Mouse (Mus musculus) left cerebral cortex, adult 9 months (tissue): ENCODE data around the gene CK137956.

Experiments used
- DNase-seq, 2 experiments: peaks; one replicate each; pipeline ENCODE4 v3.0.0; 2022; ENCODE audit warnings: low spot score in 2 of 2

The CK137956 gene

DNA sequence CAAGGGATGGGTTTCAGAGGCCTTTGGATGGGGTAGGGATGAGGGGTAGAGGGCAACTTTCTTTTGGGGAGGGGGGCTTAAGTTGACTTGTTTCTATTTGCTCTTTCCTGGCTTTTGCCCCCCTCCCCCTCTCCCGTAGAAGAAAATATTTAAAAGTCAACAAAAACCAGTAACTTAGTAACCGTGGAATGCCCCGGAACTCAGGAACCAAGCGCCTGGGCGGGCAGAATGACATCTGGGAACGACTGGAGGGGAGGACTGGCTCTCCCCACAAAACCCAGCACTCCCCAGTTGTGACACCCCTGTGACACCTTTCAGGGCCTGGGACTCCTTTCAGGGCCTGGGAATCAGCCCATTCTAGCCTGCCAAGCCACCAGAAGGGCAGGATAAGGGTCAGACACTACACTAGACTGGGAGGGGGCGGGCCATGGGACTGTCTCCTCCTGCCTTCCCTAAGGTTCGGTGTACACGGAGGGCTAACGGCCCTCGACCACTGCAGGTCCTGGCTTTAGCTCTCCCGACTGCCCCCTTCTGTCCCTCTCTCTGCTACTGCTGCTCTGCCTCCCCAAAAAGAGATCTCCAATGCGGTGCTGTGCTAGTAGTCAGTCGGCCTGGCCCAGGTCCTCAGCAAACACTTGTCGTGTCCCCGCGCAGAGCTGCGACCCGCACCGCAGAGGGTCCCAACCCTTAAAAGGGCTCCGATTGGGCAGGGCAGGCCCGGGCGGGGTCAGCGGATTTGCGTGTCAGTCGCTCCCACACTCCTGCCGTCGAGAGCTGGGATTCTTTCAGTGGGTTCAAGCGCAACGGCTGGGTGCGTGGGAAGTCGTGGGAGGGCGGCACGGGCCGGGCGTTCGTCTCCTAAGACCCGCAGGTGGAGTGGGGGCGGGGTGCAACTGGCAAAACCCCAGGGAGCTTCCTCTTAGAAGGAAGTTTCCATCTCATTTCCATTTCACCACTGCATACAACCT, at the start of gene CK137956:
Gene CK137956, minus strand, starts transcription at position 51 of the 968 bp plus-strand sequence.
- no peak for DNase-seq

DNA sequence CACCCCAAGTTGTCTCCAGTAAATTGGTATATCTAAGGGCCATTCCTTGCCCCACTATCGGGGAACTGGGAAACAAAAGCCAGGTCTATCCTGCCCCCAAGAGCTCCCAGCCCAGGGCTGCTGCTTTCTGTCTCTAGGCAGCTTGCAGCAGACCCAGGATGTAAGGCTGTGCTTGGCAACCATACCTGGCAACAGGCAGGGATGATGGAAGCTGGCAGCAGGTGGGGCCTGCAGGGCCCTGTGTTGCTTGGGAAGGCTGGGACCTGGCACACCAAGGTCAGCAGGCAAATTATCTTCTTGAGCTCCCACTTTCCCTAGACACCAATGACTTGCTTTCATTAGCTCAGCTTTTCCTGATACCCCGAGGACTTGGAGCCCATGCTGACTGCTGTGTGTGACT, 48.7 kb upstream of the CK137956 start:
- DNase-seq = no peak

DNA sequence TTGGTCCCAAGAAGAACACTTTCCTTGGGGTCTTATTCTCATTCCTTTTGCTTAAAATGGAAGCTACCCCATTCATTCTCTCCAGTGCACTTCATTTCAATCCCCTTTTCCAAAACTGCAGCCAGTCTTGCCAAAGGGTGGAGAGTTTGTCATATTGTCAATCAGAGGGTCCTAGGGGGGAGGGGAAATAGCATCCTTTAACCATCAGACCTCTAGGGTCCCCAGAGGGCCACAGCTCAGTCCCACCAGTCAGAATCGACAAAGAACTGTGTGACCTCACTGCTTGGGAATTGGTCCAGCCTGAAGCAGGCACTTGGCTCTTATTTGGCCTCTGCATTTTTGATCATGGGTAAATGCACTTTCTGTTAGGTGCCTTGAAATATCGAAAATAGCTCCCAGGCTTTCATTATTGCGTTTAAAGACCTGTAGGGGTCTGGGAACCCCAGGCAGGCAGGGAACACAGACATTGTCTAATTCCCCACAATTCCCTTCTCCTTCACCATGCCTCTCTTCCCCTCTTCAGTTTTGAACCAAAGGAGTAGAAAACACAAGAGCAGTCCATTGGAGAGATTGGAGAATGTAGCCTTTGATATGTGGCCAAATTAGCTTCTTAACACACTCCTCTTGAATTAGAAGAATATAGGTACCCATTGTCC, 34.2 kb upstream of the CK137956 start:
- no peak for DNase-seq

DNA sequence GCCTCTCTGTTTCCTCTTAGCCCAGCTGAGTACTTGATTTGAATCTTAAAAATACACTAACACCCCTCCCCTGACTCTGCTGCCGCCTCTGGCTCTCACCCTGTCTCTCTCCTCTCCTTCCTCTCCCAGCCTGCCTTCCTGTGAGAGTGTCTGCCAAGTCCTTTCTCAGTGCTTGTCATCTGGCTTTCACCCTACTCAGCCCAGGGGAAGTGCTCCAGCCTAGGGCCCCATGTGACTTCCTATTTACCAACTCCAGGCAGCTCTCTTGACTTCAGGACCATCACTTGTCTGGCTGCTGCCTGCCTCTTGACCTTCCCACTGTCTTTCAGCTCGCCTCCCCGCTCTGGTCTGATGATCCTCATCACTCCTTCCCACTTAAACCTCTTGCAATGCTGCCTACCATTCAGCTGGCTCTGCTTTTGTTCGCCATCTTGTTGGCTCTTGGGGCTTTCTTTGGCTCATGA, 31.9 kb upstream of the CK137956 start:
- DNase-seq = peak; percentile 47 to 50

DNA sequence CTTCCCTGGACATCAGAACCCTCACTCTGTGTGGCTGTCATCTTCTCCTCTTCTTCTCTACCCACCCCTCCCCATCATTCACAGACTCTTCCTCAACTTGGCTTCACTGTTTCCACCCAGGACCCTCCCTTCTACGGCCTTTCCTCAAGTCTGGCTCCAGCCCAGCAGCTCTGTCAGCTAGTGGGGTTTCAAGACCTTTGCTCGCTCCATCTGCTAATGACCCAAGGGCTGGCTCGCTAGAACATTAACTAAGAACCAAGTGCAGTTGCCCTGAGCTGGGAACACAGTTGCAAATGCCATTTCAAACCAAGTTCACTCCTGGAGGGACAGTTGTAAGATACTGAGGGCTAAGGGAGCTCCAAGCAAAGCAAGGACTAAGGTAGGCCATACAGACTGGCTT, 28.5 kb upstream of the CK137956 start:
- DNase-seq = no peak

DNA sequence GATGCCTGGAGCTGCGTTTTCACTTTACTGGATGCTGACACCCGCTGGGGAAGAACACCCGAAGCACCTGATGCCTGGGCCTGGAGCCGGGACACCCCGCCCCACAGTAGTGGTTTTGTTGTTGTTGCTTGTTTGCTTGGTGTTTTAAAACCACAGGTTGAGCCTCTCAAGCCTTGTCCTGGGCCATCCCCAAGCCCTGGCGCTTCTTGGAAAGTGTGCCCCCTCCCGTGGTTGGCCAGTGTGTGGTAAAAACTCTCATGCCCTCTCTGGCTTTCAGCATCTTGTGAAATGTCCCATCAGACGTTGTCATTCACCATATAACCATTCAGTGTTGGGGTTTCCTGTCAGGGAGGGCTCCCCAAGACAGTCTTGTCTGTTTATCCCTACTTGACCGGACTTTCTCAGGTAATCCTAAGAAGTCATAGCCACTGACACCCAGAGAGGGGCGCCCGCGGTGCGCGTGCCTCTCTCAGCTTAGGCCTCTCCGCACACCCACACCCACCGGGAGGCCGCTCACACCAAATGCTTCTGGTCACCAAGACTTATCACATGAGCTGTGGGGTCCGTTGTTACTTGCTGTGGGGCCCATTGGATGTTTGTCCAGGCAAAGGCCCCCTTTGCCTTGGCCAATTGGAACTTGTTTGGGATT, 18.7 kb upstream of the CK137956 start:
- DNase-seq = peak in 1 of 2 experiments; percentile 67

DNA sequence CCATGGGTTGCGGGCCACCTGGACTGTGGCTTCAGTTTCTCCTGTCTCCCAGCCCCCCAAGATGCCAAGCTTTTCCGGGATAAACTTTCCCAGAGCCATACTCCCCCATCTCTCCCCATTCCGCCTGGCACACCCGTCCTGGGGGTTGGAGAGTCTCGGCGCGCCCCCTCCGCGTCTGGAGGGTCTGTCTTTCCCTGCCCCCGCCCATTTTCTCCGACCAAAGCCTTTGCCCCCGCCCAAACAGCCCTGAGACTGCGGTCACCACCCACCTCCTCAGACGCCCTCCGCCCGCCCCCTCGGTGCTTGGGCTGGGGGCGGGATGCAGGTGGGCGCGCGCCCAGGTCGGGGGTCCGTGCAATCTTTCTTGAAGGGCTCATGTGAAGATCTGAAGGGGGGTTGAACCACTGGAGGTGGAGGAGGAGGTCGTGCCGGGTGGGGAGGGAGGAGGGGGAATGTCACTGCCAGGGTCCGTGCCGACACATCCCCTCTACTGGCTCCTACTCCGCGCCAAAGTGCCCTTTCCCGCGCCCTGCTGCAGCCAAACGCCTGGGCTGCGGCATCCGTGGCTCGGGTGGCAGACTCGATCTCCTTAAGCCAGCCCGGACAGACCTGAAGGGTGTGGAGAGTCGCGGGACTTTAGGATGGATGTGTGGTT, 17.9 kb upstream of the CK137956 start:
- no peak for DNase-seq

DNA sequence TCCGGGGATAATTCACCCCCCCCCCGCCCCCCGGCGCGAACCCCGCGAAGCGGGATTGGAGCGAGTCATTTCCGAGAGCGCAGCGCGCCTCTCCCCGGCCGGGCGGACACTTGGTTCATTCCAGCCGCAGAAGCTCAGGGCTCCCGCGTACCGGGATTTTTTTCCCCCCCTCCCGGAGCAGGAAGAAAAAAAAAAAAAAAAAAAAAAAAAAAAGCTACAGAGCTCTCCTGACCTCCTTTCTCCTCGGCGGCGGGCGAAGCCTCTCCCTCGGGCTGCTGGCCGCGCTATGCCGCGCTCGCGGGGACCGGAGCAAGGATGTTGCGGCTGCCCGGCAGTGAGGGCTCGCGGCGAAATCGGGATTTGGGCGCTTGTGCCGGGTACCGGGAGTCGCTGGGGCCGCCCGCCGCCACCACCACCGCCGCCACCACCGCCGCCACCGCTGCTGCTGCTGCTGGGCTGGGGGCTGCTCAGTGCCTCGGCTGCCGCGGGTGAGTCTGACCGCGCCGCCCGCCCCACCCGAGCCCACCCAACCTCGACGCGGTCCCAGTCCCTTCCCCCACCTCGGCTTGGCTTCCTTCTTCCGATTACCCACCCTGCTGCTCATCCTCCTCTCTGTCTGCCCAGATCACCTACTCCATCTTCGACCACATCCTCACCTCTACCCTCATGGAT, 17.2 kb upstream of the CK137956 start, which contains the start of gene Csmd2:
Gene Csmd2, plus strand, starts transcription at position 74 of the 672 bp plus-strand sequence.
- peak in 1 of 2 experiments; percentile 55 for DNase-seq

DNA sequence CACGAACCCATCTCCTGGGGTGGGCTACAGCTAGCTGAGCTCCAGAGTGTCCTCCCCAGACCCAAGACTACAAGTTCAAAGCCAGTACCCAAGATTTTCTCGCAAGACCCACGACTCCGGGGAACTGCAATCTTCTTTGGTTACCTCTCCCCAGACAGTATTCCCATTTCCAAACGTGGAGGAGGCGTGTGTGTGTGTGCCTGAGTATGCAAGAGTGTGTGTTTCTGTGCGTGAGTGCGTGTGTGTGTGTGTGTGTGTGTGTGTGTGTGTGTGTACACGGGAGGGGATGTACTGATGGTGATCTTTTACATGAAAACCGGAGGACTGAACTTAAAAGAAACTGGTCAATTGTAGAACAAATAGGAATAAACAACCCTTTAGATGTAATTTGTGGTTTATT, 16.5 kb upstream of the CK137956 start:
- DNase-seq = peak in 1 of 2 experiments; percentile 34

DNA sequence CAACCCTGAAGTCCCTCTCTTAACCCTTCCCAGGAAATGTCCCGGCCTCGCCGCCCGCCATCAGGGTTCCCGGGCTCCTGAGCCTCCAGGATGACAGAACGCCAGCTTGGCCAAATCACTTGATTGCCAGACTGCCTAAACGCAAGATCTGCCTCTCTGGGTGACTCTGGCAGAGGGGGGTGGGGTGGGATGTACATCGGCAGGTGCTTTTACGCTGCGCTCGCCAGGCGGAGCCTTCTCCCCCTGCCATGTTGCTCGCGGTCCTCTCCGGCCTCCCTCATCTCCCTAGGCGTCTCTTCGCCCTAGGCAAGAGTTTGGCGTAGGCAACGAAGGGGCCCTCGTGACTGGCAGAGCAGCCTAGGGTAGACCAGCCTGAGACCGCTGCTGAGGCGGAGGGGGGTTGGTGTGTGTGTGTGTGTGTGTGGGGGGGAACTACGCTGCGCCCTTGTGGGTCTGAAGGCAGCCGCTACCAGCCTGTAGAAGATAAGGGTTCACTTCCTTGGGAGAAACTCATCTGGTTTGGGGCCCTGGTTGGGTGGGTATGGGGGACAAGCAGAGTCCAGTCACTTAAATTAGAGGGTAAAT, 15.8 kb upstream of the CK137956 start:
- peak in 1 of 2 experiments; percentile 42 for DNase-seq

DNA sequence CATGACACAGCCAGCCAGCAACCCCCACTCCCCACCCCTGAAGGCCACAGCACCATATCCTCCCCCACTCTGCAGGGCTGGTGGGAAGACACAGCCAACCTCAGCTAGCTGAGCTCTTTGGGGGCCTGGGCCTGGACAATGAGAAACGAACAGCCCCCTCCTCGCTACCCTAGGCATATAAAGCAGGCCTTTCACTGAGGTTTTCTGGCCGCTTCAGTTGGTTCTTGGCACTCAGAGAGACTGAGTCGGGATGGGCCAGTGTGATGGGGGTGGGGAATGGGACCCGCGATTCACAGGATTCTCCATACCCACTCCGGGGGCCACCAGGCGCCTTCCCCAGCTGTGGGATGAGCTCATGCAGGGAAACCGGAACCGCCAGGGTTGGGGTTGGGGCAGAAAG, 15.1 kb upstream of the CK137956 start:
- DNase-seq = peak in 1 of 2 experiments; percentile 56

DNA sequence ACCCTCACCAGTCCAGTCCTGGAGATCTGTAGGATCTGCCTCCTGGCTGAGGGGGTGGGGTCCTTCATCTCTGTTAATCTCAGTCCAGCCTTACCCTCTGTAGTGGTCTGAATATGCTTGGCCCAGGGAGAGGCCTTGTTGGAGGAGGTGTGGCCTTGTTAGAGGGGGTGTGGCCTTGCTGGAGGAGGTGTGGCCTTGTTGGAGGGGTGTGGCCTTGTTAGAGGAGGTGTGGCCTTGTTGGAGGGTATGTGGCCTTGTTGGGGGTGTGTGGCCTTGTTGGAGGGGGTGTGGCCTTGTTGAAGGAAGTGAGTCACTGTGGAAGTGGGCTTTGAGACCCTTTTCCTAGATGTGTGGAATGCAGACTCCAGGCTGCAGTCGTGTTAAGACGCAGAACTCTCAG, 13.7 kb upstream of the CK137956 start:
- no peak for DNase-seq

DNA sequence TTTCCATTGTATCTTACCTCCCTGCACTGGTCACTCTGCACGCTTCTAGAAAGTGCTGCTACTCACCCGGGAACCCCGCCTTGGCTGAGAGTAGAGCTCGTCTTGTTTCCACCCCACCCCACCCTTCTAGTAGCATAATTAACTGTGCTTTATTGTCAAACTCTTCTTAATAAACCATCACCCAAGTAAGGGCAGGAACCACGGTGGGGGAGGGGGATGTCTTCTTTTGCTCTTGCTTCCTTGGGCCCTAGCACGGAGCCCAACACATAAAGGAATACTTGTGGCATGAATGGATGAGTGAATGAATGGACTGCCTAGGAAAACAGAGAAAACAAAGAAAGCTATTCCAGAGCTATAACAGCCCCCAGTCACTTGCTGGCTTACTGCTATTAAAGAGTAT, 10.4 kb upstream of the CK137956 start:
- DNase-seq = no peak

DNA sequence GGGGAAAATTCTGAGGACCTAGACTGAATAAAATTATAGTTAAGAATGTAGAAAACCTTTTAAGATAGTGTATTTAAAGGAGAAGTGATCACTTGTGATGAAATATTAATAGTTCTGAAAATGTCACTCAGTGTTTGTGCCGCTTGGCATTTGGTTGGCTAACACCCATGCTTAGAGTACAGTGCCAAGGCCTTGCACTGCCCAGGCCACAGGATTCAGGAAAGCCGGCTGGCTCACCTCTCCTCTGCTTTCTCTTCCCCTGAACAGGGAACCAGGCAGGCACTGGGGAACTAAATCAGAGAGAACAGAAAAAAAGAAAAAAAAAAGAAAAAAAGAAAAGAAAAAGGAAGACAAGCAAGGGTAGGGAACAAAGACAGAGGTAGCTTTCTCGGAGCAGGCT, 2.2 kb upstream of the CK137956 start:
- no peak for DNase-seq

DNA sequence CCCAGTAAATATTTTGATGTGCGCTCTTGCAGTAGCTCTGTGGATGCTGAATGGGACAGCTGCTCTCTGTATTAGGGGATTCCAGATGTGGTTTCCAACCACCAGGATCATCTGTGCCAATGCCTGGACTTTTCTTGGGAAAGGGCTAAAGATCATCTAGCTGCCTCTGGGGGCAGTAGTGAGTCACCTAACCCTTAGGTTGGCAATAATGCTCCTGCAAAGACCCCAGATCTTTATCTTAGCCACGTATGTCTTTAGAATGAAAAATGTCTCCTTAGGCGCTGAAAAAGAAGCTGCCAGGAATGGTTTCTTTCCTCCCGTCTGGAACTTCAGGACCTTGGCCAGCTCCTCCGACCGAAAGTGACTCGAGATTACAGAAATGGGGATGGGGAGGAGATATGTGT, 731 bp downstream of the CK137956 start:
- no peak for DNase-seq

DNA sequence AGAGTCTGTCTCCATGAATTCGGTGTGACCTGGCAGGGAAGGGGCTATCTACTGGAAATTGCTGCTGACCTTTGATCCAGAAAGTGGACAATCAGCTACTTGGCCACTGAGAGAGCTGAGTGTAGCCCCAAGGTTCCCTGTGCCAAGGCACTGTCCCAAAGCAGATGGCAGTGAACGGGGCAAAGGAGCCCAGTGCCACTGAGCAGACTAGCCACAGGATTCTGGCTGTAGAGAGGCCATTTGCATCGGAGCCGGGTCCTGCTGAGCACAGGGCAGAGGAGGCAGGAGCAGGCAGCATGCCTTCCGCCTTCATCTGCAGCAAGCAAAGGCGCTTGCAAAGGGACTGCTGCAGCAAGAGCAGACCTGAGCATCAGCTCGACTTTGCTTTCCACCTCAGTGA, 1.6 kb downstream of the CK137956 start:
- DNase-seq = no peak

DNA sequence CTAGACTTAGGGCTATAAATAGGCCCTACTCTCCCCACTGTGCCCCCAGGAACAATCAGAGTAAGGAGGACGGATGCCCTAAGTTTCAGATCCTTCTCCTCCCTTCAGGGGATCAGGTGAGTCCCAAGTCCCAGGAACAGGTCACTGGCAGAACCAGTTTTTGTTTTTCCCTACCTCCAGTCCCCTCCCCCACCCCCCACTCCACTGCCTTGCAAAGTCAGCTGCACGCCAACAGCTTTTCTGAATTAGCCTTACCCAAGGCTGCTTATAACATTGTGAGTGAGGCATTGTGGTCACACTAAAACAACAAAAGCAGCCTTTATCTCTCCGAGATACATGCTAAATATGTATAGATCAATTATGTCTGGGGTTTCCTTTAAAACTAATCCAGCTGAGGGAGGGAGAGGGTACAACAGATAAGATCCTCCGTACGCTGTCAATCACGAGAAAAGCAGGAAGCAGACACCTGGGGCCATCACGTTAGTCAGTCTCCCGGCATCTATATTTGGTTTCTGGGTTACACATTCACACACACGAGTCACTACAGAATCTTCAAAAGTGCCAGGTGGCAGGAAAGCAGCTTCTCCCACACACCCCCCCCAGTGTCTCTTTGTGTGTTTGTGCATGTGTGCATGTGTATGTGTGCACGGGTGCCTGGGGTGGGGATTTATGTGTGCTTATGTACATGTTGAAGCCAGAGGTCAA, 17.6 kb downstream of the CK137956 start:
- no peak for DNase-seq

DNA sequence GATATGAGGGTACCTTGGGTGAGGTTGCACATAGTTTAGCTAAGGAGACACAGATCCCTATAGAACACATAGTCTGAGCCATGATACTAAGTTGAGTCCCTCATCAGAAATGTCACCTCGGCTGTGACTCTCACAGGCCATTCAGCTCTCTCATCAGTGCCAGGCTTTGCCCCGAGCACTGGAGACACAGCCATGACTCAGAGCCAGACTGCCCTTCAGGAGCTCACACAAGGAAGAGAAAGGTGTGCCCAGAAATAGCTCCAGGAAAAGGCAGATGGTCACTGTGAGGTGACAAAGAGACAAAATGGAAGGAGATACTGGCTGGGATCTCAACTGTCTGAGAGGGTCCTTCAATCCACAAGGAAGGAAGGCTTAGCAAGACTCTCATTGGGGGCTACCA, 23.1 kb downstream of the CK137956 start:
- DNase-seq = no peak

DNA sequence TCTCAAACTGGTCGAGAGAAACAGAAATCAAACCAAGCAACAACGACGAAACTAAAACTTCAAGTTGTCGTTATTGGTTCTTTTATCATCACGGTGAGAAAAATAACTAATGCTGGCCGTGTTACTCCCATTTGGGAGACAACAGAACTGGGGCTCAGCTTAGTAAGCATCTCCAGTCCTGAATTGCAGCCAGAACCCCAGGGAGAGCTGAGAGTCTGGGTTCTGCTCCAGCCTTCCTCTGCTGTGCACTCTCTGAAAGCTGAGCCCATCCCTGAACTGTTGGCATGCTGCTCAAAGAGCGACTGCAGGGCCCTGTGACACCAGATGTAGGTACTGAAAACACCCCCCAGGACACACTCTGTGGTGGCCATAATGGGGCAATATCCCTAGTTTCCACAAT, 33.3 kb downstream of the CK137956 start:
- no peak for DNase-seq

DNA sequence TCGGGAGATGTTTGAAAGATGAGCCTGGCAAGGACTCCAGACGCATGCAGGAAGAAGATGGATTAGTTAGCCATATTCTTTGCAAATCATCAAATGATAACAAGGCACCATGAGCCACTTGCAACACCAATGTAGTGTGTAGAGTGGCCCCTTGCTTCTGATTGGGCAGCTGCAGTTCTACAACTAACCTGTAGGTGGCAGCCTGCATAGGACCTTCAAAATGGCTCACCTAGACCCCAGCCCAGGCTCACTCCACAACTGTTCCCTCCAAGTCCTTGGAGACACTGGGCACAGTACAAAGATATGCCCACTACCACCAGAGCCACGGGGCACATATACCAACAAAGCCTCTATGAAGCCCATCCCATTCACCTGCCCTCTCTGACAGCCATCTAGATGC, 35.4 kb downstream of the CK137956 start:
- DNase-seq = peak in 1 of 2 experiments; percentile 33
